Mouse (Mus musculus) kidney, adult 2 months (tissue): ENCODE measurements around the gene Dgkh. TPM values are rescaled to one million over a fixed set of nuclear protein-coding genes. Genes with fewer than 3 reads are reported as not detected.
"Not testable (repeated sequence)": the region's sequence is repeated elsewhere in the genome, so short reads cannot be mapped to it uniquely, and the experiment has no call there.

Source experiments
- DNase-seq: peaks from one replicate; pipeline ENCODE4 v3.0.0; 2021
- H3K27ac ChIP-seq: fragments of 200-500 bp; 2 replicates; pipeline ENCODE4 v1.5.1; 2012; ENCODE audit warnings: low read depth, low read length, control low read depth, inconsistent platforms; ENCODE audit not compliant: insufficient read depth
- H3K27me3 ChIP-seq: fragments of 200-500 bp; replicated peaks from 2 replicates; pipeline ENCODE4 v1.6.1; 2012; ENCODE audit warnings: mild to moderate bottlenecking, moderate library complexity, low read length, inconsistent platforms; ENCODE audit not compliant: control insufficient read depth, insufficient read depth
- H3K36me3 ChIP-seq: fragments of 200-500 bp; 2 replicates; pipeline ENCODE4 v1.6.1; 2012; ENCODE audit warnings: mild to moderate bottlenecking, moderate library complexity, low read length, inconsistent platforms; ENCODE audit not compliant: control insufficient read depth, insufficient read depth
- H3K4me1 ChIP-seq: fragments of 200-500 bp; 2 replicates; pipeline ENCODE4 v1.6.1; 2011; ENCODE audit warnings: low read length; ENCODE audit not compliant: control insufficient read depth, insufficient read depth
- H3K4me3 ChIP-seq: fragments of 200-500 bp; 2 replicates; pipeline ENCODE4 v1.5.1; 2011; ENCODE audit warnings: mild to moderate bottlenecking, low read depth, low read length, control low read depth; ENCODE audit not compliant: insufficient read depth
- CTCF ChIP-seq: fragments of 200-500 bp; conservative IDR thresholded peaks from 2 replicates; pipeline ENCODE4 v1.5.1; 2011; ENCODE audit warnings: low read depth, mild to moderate bottlenecking, control low read depth, low read length, moderate library complexity, mixed read lengths; ENCODE audit not compliant: insufficient read depth, insufficient read length
- POLR2A ChIP-seq: fragments of 200-500 bp; IDR thresholded peaks from one replicate; pipeline ENCODE4 v1.6.1; 2011; ENCODE audit warnings: low read depth, low read length, control low read depth
- whole genome bisulfite sequencing: fragments of 180-500 bp; shearing (Covaris S2); methylation state at CpG from one replicate; pipeline ENCODE4 v1.1.7; 2018; 5-methylcytosine and 5-hydroxymethylcytosine counted together
- polyA plus RNA-seq: library from polyadenylated mRNA; depleted of rRNA; stranded (reverse); fragments of >200 nt; gene quantifications from 2 replicates; pipeline ENCODE4 v1.2.3, GENCODE M21; 2012

Gene Dgkh
- polyA plus RNA-seq, 1 experiment, result 1.9 TPM

- 36% methylated on average over 2 of the region's 2 CpGs for WGBS
- H3K4me1 ChIP-seq, result peaks cover 13% of the 10 kb centered on the region; the same call in 1 of the 2 replicates
- no peaks in the 10 kb centered on the region for H3K27me3 ChIP-seq
- no peaks in the 10 kb centered on the region for H3K36me3 ChIP-seq
- DNase-seq, result no peak
- TF ChIP-seq POLR2A, result no peak
- TF ChIP-seq CTCF, result no peak
- H3K27ac ChIP-seq, result no peak overlapping the region
- H3K4me3 ChIP-seq, result no peak overlapping the region
These were observed 168.3 kb downstream of the Dgkh start for GRCm38 (mm10) chr14:78564292-78564691.

- Histone ChIP-seq H3K4me1 (peaks cover 13% of the 10 kb centered on the region; the same call in 1 of the 2 replicates), H3K27ac (peak overlapping the region; percentile 95), H3K4me3 (no peak overlapping the region), H3K36me3 (no peaks in the 10 kb centered on the region), H3K27me3 (no peaks in the 10 kb centered on the region)
- 56% methylated on average over 7 of the region's 7 CpGs for WGBS
- TF ChIP-seq CTCF (no peak), POLR2A (no peak)
- DNase-seq, result peak; percentile 51
These were observed 169.4 kb downstream of the Dgkh start for GRCm38 (mm10) chr14:78563211-78563610.

- peak; percentile 91 for DNase-seq
- H3K27ac ChIP-seq, result peak overlapping the region; percentile 95
- no peaks in the 10 kb centered on the region for H3K36me3 ChIP-seq
- H3K27me3 ChIP-seq, result no peaks in the 10 kb centered on the region
- H3K4me1 ChIP-seq, result peaks cover 13% of the 10 kb centered on the region; the same call in 1 of the 2 replicates
- TF ChIP-seq POLR2A, result no peak
- no peak for TF ChIP-seq CTCF
- no peak overlapping the region for H3K4me3 ChIP-seq
- 18% methylated on average over 4 of the region's 4 CpGs for WGBS
These were observed 170.5 kb downstream of the Dgkh start for GRCm38 (mm10) chr14:78562121-78562520.

DNA sequence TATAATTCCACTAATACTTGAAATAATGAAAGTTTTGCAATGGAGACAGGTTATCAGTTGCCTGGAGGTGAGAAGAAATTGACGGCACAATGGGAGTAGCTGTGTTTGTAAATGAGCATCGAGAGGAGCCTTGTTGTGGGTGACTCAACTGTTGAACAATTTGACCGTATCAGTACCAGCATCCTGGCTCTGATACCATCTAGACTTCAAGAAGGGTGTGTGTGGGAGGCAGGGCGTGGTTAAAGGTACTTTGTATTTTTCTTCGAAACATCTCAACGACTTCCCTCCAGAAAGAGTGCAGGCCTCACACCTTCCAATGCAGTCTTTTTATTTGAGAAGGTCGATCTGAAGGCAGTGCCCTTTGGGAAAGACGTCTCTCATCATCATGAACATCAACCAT lies 173.5 kb downstream of the Dgkh start:
- Histone ChIP-seq H3K4me3 (no peak overlapping the region), H3K27ac (no peak overlapping the region), H3K36me3 (no peaks in the 10 kb centered on the region), H3K4me1 (peaks cover 11% of the 10 kb centered on the region; the same call in 1 of the 2 replicates), H3K27me3 (no peaks in the 10 kb centered on the region)
- TF ChIP-seq CTCF (no peak), POLR2A (no peak)
- WGBS, result 82% methylated on average over 8 of the region's 8 CpGs
- DNase-seq, result no peak

DNA sequence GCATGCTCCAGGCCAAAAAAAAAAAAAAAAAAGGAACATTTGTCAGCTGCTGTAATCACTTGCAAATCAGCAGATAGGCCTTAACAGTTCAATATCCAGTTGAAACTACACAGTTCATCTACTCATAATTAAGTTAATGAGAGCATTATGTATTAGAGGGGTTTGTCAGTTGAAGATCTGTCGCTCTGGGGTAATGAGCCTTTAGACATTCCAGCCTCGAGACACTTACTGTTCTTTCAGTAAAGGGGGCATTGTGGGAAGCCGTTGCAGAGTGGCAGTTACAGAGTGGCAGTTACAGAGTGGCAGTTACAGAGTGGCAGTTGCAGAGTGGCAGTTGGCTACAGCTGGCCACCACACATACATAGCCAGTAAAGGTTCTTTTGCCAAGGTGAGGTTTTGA lies 177.7 kb downstream of the Dgkh start:
- not testable (repeated sequence) for DNase-seq, H3K36me3 ChIP-seq, H3K27ac ChIP-seq, H3K4me1 ChIP-seq, H3K27me3 ChIP-seq, H3K4me3 ChIP-seq
- WGBS, result 77% methylated on average over 3 of the region's 3 CpGs

- Histone ChIP-seq H3K4me3 (no peak overlapping the region), H3K4me1 (no peaks in the 10 kb centered on the region), H3K27me3 (no peaks in the 10 kb centered on the region), H3K27ac (no peak overlapping the region), H3K36me3 (no peaks in the 10 kb centered on the region)
- TF ChIP-seq CTCF (no peak; the same call in 1 of the 2 replicates), POLR2A (no peak)
- WGBS, result 94% methylated on average over 6 of the region's 6 CpGs
- no peak for DNase-seq
These were observed 178.9 kb downstream of the Dgkh start for GRCm38 (mm10) chr14:78553661-78554060.

GRCm38 (mm10) chr14:78548807-78549206 lies 183.8 kb downstream of the Dgkh start:
- Histone ChIP-seq H3K27me3 (no peaks in the 10 kb centered on the region), H3K36me3 (no peaks in the 10 kb centered on the region), H3K27ac (no peak overlapping the region), H3K4me1 (no peaks in the 10 kb centered on the region), H3K4me3 (no peak overlapping the region)
- WGBS, result 71% methylated on average over 6 of the region's 6 CpGs
- TF ChIP-seq CTCF, result no peak
- no peak for TF ChIP-seq POLR2A
- DNase-seq, result peak; percentile 37

- H3K27me3 ChIP-seq, result no peaks in the 10 kb centered on the region
- H3K36me3 ChIP-seq, result no peaks in the 10 kb centered on the region
- TF ChIP-seq POLR2A (no peak), CTCF (no peak)
- no peak overlapping the region for H3K27ac ChIP-seq
- peak; percentile 49 for DNase-seq
- H3K4me3 ChIP-seq, result no peak overlapping the region
- H3K4me1 ChIP-seq, result peaks cover 8% of the 10 kb centered on the region; the same call in 1 of the 2 replicates
- 53% methylated on average over 3 of the region's 3 CpGs for WGBS
These were observed 191.3 kb downstream of the Dgkh start for GRCm38 (mm10) chr14:78541319-78541718.
